Mouse (Mus musculus) embryonic fibroblast, embryonic 13.5 days (primary cell): ENCODE data around the gene Speer4d.
"Not testable (repeated sequence)": the region's sequence is repeated elsewhere in the genome, so short reads cannot be mapped to it uniquely, and the experiment has no call there.

ENCODE experiments used
- CTCF ChIP-seq: IDR thresholded peaks from 2 replicates; pipeline ENCODE4 v1.5.1; 2011; ENCODE audit warnings: mild to moderate bottlenecking, control low read depth, low read length, moderate library complexity, borderline replicate concordance; ENCODE audit not compliant: insufficient read depth
- POLR2A ChIP-seq: IDR thresholded peaks from 2 replicates; pipeline ENCODE4 v1.6.1; 2011; ENCODE audit warnings: low read depth, mild to moderate bottlenecking, control low read depth, low read length, moderate library complexity

- not testable (repeated sequence) for TF ChIP-seq CTCF, POLR2A
These were observed 45.0 kb downstream of the Speer4d start for GRCm38 (mm10) chr5:15663847-15664246.
